Mouse (Mus musculus): Measurements from ENCODE around the gene Nckap1l. TPM values are rescaled to one million over a fixed set of nuclear protein-coding genes. Genes with fewer than 3 reads are reported as not detected.
A peak's percentile ranks its signal among the peaks of the same experiment; 100 is the strongest.

Gene Nckap1l
- total and polyA plus RNA-seq, 3 experiments: 17.9 to 27.1 TPM; not detected in 1

DNA sequence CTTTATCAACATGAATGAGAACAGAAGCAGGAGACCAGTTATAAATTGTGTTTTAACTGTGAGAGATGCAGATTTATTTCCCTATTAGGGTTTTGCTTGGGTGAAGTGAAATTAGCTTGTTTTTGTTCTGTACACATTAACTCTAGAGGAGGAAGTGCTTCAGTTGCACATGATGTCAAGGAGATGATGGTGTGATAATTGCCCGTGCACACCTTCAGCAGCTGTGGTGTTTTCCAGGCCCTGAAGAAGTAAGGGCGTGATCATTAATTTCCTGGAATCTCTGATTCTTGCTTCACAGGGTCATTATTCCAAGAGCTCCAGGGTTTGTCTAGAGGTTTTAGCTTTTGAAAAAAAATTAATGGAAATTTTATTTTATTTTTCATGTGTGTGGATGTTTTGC, 26.5 kb downstream of the Nckap1l start:
- Histone ChIP-seq H3K27ac (ENCODE audit: control insufficient read depth, low read depth, low read length) (no peak overlapping the region), H3K27me3 (ENCODE audit: control insufficient read depth in 1 of 2, insufficient read depth in 2 of 2, low read length in 2 of 2) (no peaks in the 10 kb centered on the region), H3K9me3 (replicated peaks; ENCODE audit: insufficient read depth, low read length) (no peaks in the 10 kb centered on the region), H3K4me1 (ENCODE audit: control insufficient read depth in 1 of 2, insufficient read depth in 2 of 2, low read length in 2 of 2) (no peaks in the 10 kb centered on the region), H3K4me3 (ENCODE audit: control insufficient read depth in 1 of 2, insufficient read depth in 1 of 2, low read depth in 2 of 2, low read length in 2 of 2) (no peak overlapping the region), H3K9ac (ENCODE audit: control insufficient read depth, low read depth, low read length, poor library complexity, severe bottlenecking) (no peak overlapping the region), H3K36me3 (ENCODE audit: control insufficient read depth in 1 of 2, insufficient read depth in 2 of 2, low read length in 2 of 2) (no peaks in the 10 kb centered on the region; a peak in 1 of 4 replicates), H3K79me2 (ENCODE audit: control insufficient read depth, insufficient read depth, low read length, poor library complexity) (no peaks in the 10 kb centered on the region)
- TF ChIP-seq SMC3 (IDR thresholded peaks at IDR 0.05; ENCODE audit: low read depth, low read length) (no peak), RCOR1 (IDR thresholded peaks at IDR 0.05; ENCODE audit: low read depth, low read length) (no peak), GABPA (IDR thresholded peaks at IDR 0.05; ENCODE audit: low read depth, low read length) (no peak), CHD2 (IDR thresholded peaks at IDR 0.05; ENCODE audit: low read length) (no peak), NELFE (IDR thresholded peaks at IDR 0.05; ENCODE audit: low read depth, low read length) (no peak), ELF1 (IDR thresholded peaks at IDR 0.05; ENCODE audit: low read depth, low read length) (no peak), USF1 (IDR thresholded peaks at IDR 0.05; ENCODE audit: low read depth, low read length) (no peak), MYC (IDR thresholded peaks at IDR 0.05; ENCODE audit: low read depth, low read length) (no peak), ETS1 (IDR thresholded peaks at IDR 0.05; ENCODE audit: low read depth, low read length) (no peak)
- DNase-seq (ENCODE audit: low read depth, low spot score): no peak

DNA sequence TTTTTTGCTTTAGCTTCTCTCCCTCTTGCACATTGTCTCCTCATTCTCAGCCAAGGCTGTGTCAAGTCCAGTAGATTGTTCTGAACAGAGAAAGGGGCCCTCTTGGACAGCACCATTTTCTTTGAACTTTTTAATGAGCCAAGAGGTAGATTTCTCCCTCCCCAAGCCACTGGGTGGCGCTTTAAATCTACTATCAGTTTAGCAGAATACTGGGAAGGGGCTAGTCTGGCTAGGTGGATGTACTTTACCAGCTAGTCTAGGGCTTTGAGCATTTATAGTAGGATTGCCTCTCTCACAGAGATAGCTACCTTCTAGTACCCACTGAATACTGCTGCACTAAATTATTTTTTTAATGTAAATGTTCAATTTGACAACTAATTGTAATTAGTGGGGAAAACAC, 28.9 kb downstream of the Nckap1l start:
- TF ChIP-seq CTCF (IDR thresholded peaks at IDR 0.05 in 2 of 3, conservative IDR thresholded peaks at IDR 0.05 in 1 of 3; ENCODE audit: control insufficient read depth in 1 of 3, insufficient read depth in 1 of 3, low read depth in 2 of 3, low read length in 3 of 3, poor library complexity in 1 of 3, severe bottlenecking in 1 of 3) (peak in 2 of 3 experiments; percentile 25 to 34; a peak in 4 of 6 replicates), NRF1 (IDR thresholded peaks at IDR 0.05; ENCODE audit: insufficient read depth, low read depth, low read length, poor library complexity, severe bottlenecking) (no peak)
- Histone ChIP-seq H3K9ac (ENCODE audit: control insufficient read depth, low read depth, low read length, poor library complexity, severe bottlenecking) (no peak overlapping the region), H3K27me3 (ENCODE audit: control insufficient read depth in 1 of 2, insufficient read depth in 2 of 2, low read length in 2 of 2) (no peaks in the 10 kb centered on the region), H3K9me3 (replicated peaks; ENCODE audit: insufficient read depth, low read length) (no peaks in the 10 kb centered on the region), H3K79me2 (ENCODE audit: control insufficient read depth, insufficient read depth, low read length, poor library complexity) (no peaks in the 10 kb centered on the region), H3K36me3 (ENCODE audit: control insufficient read depth in 1 of 2, insufficient read depth in 2 of 2, low read length in 2 of 2) (no peaks in the 10 kb centered on the region; a peak in 1 of 4 replicates), H3K27ac (ENCODE audit: control insufficient read depth, low read depth, low read length) (no peak overlapping the region), H3K4me1 (ENCODE audit: control insufficient read depth in 1 of 2, insufficient read depth in 2 of 2, low read length in 2 of 2) (no peaks in the 10 kb centered on the region), H3K4me3 (ENCODE audit: control insufficient read depth in 1 of 2, insufficient read depth in 1 of 2, low read depth in 2 of 2, low read length in 2 of 2) (no peak overlapping the region)
- DNase-seq (ENCODE audit: low read depth, low spot score): peak; percentile 6

DNA sequence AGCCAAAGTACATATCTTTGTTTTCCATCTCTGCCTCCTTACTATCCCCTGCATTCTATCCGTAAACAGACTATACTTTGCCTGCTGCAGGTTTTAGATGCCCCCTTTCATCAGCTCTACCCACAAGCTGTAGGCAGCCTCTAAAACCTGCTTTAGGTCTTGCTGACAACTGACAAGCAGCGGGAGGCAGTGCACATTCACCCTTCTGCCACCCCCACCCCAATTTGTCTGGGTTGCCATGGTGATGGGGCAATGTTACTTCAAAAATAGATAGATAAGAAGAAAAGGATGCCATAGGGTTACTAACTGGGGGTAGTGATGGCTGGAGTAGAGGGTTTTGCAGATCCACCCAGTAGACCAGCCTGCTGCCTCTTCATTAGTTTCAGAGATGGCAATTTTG, 30.9 kb downstream of the Nckap1l start:
- Histone ChIP-seq H3K9ac (ENCODE audit: control insufficient read depth, low read depth, low read length, poor library complexity, severe bottlenecking) (no peak overlapping the region), H3K36me3 (ENCODE audit: control insufficient read depth in 1 of 2, insufficient read depth in 2 of 2, low read length in 2 of 2) (no peaks in the 10 kb centered on the region; a peak in 1 of 4 replicates), H3K79me2 (ENCODE audit: control insufficient read depth, insufficient read depth, low read length, poor library complexity) (no peaks in the 10 kb centered on the region), H3K27ac (ENCODE audit: control insufficient read depth, low read depth, low read length) (no peak overlapping the region), H3K4me3 (ENCODE audit: control insufficient read depth in 1 of 2, insufficient read depth in 1 of 2, low read depth in 2 of 2, low read length in 2 of 2) (no peak overlapping the region), H3K4me1 (ENCODE audit: control insufficient read depth in 1 of 2, insufficient read depth in 2 of 2, low read length in 2 of 2) (no peaks in the 10 kb centered on the region), H3K27me3 (ENCODE audit: control insufficient read depth in 1 of 2, insufficient read depth in 2 of 2, low read length in 2 of 2) (no peaks in the 10 kb centered on the region), H3K9me3 (replicated peaks; ENCODE audit: insufficient read depth, low read length) (no peaks in the 10 kb centered on the region)
- TF ChIP-seq TBP (IDR thresholded peaks at IDR 0.05; ENCODE audit: low read depth, low read length) (no peak), E2F4 (IDR thresholded peaks at IDR 0.05; ENCODE audit: borderline replicate concordance, low read depth, low read length) (no peak), TAL1 (IDR thresholded peaks at IDR 0.05; ENCODE audit: low read length) (no peak), MAZ (IDR thresholded peaks at IDR 0.05; ENCODE audit: low read depth, low read length) (no peak), GABPA (IDR thresholded peaks at IDR 0.05; ENCODE audit: low read depth, low read length) (no peak), NRF1 (IDR thresholded peaks at IDR 0.05; ENCODE audit: insufficient read depth, low read depth, low read length, poor library complexity, severe bottlenecking) (no peak), ZMIZ1 (IDR thresholded peaks at IDR 0.05; ENCODE audit: low read depth, low read length) (no peak), ETS1 (IDR thresholded peaks at IDR 0.05; ENCODE audit: low read depth, low read length) (no peak), RAD21 (IDR thresholded peaks at IDR 0.05; ENCODE audit: low read depth, low read length) (no peak)
- DNase-seq (ENCODE audit: low read depth, low spot score): no peak

Measured in MEL (cell line).